Mouse (Mus musculus): ENCODE data around the gene Tmem185b.

- TF ChIP-seq EP300 (IDR thresholded peaks at IDR 0.05; ENCODE audit: low read depth in 1 of 2, low read length in 2 of 2) (no peak), ELF1 (IDR thresholded peaks at IDR 0.05; ENCODE audit: low read depth, low read length) (no peak), NRF1 (IDR thresholded peaks at IDR 0.05; ENCODE audit: insufficient read depth, low read depth, low read length, poor library complexity, severe bottlenecking) (no peak), ZMIZ1 (IDR thresholded peaks at IDR 0.05; ENCODE audit: low read depth, low read length) (no peak), CTCF (IDR thresholded peaks at IDR 0.05 in 2 of 3, conservative IDR thresholded peaks at IDR 0.05 in 1 of 3; ENCODE audit: control insufficient read depth in 1 of 3, insufficient read depth in 1 of 3, low read depth in 2 of 3, low read length in 3 of 3, poor library complexity in 1 of 3, severe bottlenecking in 1 of 3) (no peak), TAL1 (IDR thresholded peaks at IDR 0.05; ENCODE audit: low read length) (no peak), NELFE (IDR thresholded peaks at IDR 0.05; ENCODE audit: low read depth, low read length) (no peak), ZC3H11A (IDR thresholded peaks at IDR 0.05; ENCODE audit: low read depth, low read length) (no peak), CHD2 (IDR thresholded peaks at IDR 0.05; ENCODE audit: low read length) (no peak), MAFK (IDR thresholded peaks at IDR 0.05; ENCODE audit: borderline replicate concordance, low read depth, low read length) (no peak), RCOR1 (IDR thresholded peaks at IDR 0.05; ENCODE audit: low read depth, low read length) (no peak), MYC (IDR thresholded peaks at IDR 0.05; ENCODE audit: low read depth, low read length) (no peak)
These were observed 30.6 kb upstream of the Tmem185b start for GRCm38 (mm10) chr1:119495396-119495775.
